ENCODE assay signal across 15 mouse cellular contexts in genomic region chr1:150115352-150115751, GRCm38 (mm10). TPM values are rescaled to one million over a fixed set of nuclear protein-coding genes. Genes with fewer than 3 reads are reported as not detected.
DNase-seq lines count a peak whose midpoint lies in the region; ATAC-seq lines count a peak whose summit lies in the region.
"Had no signal": no experiment of that assay in that cellular context is flagged by ENCODE, and none has a peak within 500 bp of the region (broad histone marks: within the 10 kb centered on the region; RNA-seq: fewer than 3 reads in every experiment).

No protein-coding gene starts in this region.

- no peak overlapping the region for H3K4me3 ChIP-seq in kidney, embryonic 15.5 days (replicated peaks)
- H3K4me3 ChIP-seq in stomach, embryonic 14.5 days (ENCODE audit: low read depth, low read length): no peak overlapping the region
- no peak overlapping the region for H3K4me3 ChIP-seq in heart, embryonic 10.5 days
- H3K4me3 ChIP-seq in liver, embryonic 12.5 days: no peak overlapping the region
- H3K4me3 ChIP-seq: heart, embryonic 13.5 days; hindbrain, embryonic 13.5 days; lung, embryonic 15.5 days had no signal

- no peak for DNase-seq in kidney, adult 18-20 months
- DNase-seq in NIH3T3 (ENCODE audit: low read depth): peak; percentile 83
- no peak for DNase-seq in cerebellum, adult 18-20 months
- DNase-seq in heart, embryonic 10.5 days (ENCODE audit: low spot score): no peak
- DNase-seq: adrenal gland, postnatal 25 days; cerebellum, adult 9-11 months; kidney, postnatal 10 days had no signal

- 67% methylated on average over 7 of the region's 7 CpGs for WGBS in kidney, embryonic 15.5 days
- 63% methylated on average over 7 of the region's 7 CpGs for WGBS in stomach, embryonic 14.5 days
- 70% methylated on average over 7 of the region's 7 CpGs for WGBS in heart, embryonic 10.5 days
- 64% methylated on average over 7 of the region's 7 CpGs for WGBS in liver, embryonic 12.5 days (ENCODE audit: insufficient replicate concordance)

- H3K27me3 ChIP-seq in kidney, embryonic 15.5 days: no peaks in the 10 kb centered on the region
- no peaks in the 10 kb centered on the region for H3K27me3 ChIP-seq in stomach, embryonic 14.5 days (ENCODE audit: control insufficient read depth, insufficient read depth, low read length)
- H3K27me3 ChIP-seq in heart, embryonic 10.5 days (ENCODE audit: insufficient read depth, poor library complexity, severe bottlenecking): no peaks in the 10 kb centered on the region
- H3K27me3 ChIP-seq in liver, embryonic 12.5 days (replicated peaks): no peaks in the 10 kb centered on the region
- H3K27me3 ChIP-seq: heart, embryonic 13.5 days; hindbrain, embryonic 13.5 days; lung, embryonic 15.5 days had no signal

- H3K4me1 ChIP-seq in kidney, embryonic 15.5 days: no peaks in the 10 kb centered on the region
- H3K4me1 ChIP-seq in stomach, embryonic 14.5 days (ENCODE audit: control insufficient read depth, insufficient read depth, low read length): no peaks in the 10 kb centered on the region
- H3K4me1 ChIP-seq in heart, embryonic 10.5 days: no peaks in the 10 kb centered on the region
- H3K4me1 ChIP-seq in liver, embryonic 12.5 days: no peaks in the 10 kb centered on the region
- H3K4me1 ChIP-seq: heart, embryonic 13.5 days; hindbrain, embryonic 13.5 days; lung, embryonic 15.5 days had no signal

- no peak overlapping the region for H3K4me2 ChIP-seq in kidney, embryonic 15.5 days
- no peak overlapping the region for H3K4me2 ChIP-seq in stomach, embryonic 14.5 days (replicated peaks; ENCODE audit: low read depth, low read length)
- no peak overlapping the region for H3K4me2 ChIP-seq in liver, embryonic 12.5 days
- H3K4me2 ChIP-seq: heart, embryonic 13.5 days; hindbrain, embryonic 13.5 days; lung, embryonic 15.5 days had no signal

- 0 out of 2 replicates have a peak, but pooled peaks have one; percentile 46 for ATAC-seq in kidney, embryonic 15.5 days (replicated peaks; ENCODE audit: low FRiP score)
- peak; percentile 35; the same call in 1 of the 2 replicates for ATAC-seq in granulocyte monocyte progenitor cell, adult 5-6 weeks (replicated peaks; ENCODE audit: poor library complexity, severe bottlenecking)
- peak; percentile 78 for ATAC-seq in stomach, embryonic 14.5 days (ENCODE audit: insufficient number of reproducible peaks, insufficient read depth, low FRiP score, low read depth)
- no peak for ATAC-seq in liver, embryonic 12.5 days

- no peaks in the 10 kb centered on the region for H3K36me3 ChIP-seq in kidney, embryonic 15.5 days
- no peaks in the 10 kb centered on the region for H3K36me3 ChIP-seq in stomach, embryonic 14.5 days (ENCODE audit: control insufficient read depth, insufficient read depth, low read length)
- no peaks in the 10 kb centered on the region for H3K36me3 ChIP-seq in heart, embryonic 10.5 days
- no peaks in the 10 kb centered on the region for H3K36me3 ChIP-seq in liver, embryonic 12.5 days
- H3K36me3 ChIP-seq: heart, embryonic 13.5 days; hindbrain, embryonic 13.5 days; lung, embryonic 15.5 days had no signal

- H3K9ac ChIP-seq in kidney, embryonic 15.5 days: no peak overlapping the region
- H3K9ac ChIP-seq in stomach, embryonic 14.5 days (replicated peaks; ENCODE audit: low read depth, low read length): no peak overlapping the region
- no peak overlapping the region for H3K9ac ChIP-seq in liver, embryonic 12.5 days
- H3K9ac ChIP-seq: heart, embryonic 13.5 days; hindbrain, embryonic 13.5 days; lung, embryonic 15.5 days had no signal

- no peaks in the 10 kb centered on the region for H3K9me3 ChIP-seq in kidney, embryonic 15.5 days (replicated peaks)
- no peaks in the 10 kb centered on the region for H3K9me3 ChIP-seq in stomach, embryonic 14.5 days (ENCODE audit: control insufficient read depth, low read depth, low read length)
- no peaks in the 10 kb centered on the region for H3K9me3 ChIP-seq in heart, embryonic 10.5 days
- no peaks in the 10 kb centered on the region for H3K9me3 ChIP-seq in liver, embryonic 12.5 days (replicated peaks)
- H3K9me3 ChIP-seq: heart, embryonic 13.5 days; hindbrain, embryonic 13.5 days; lung, embryonic 15.5 days had no signal

- no peak overlapping the region for H3K27ac ChIP-seq in kidney, embryonic 15.5 days
- no peak overlapping the region for H3K27ac ChIP-seq in stomach, embryonic 14.5 days (ENCODE audit: low read length)
- no peak overlapping the region for H3K27ac ChIP-seq in heart, embryonic 10.5 days
- no peak overlapping the region for H3K27ac ChIP-seq in liver, embryonic 12.5 days
- H3K27ac ChIP-seq: heart, embryonic 13.5 days; hindbrain, embryonic 13.5 days; lung, embryonic 15.5 days had no signal

RNA-seq across cellular contexts. Expression of gene Ptgs2, which starts 15.5 kb away (rescaled TPM):
- 1.2 and 1.6 TPM in 2 replicates for polyA plus RNA-seq in kidney, embryonic 15.5 days (2015; fragmentation: Nextera tagmentation; extraction: Ambion mirVana)
- total RNA-seq in granulocyte monocyte progenitor cell, adult 5-6 weeks (2014; fragmentation: Nextera tagmentation): 0.79 TPM in 1 of 2 replicates, not detected in the other
- total RNA-seq in granulocyte monocyte progenitor cell, adult 5-6 weeks (2017): 1.3 and 2.5 TPM in 2 replicates
- 0.27 and 0.50 TPM in 2 replicates for polyA plus RNA-seq in stomach, embryonic 14.5 days (2014; fragmentation: Nextera tagmentation; extraction: Ambion mirVana)
- 0.15 and 0.49 TPM in 2 replicates for polyA plus RNA-seq in heart, embryonic 10.5 days (2016; fragmentation: Nextera tagmentation; extraction: Ambion mirVana)
- polyA plus RNA-seq in liver, embryonic 12.5 days (2016; fragmentation: Nextera tagmentation; extraction: Ambion mirVana): 0.06 and 0.15 TPM in 2 replicates
- total RNA-seq: MEL had no signal
